Mouse (Mus musculus) small intestine, adult 2 months (tissue): ENCODE measurements around the gene Rps6ka5. TPM values are rescaled to one million over a fixed set of nuclear protein-coding genes. Genes with fewer than 3 reads are reported as not detected.

Experiments
- H3K27ac ChIP-seq: fragments of 200-500 bp; 2 replicates; pipeline ENCODE4 v1.5.1; 2012; ENCODE audit warnings: low read depth, low read length, control low read depth, inconsistent platforms; ENCODE audit not compliant: insufficient read depth
- H3K27me3 ChIP-seq: fragments of 200-500 bp; 2 replicates; pipeline ENCODE4 v1.6.1; 2012; ENCODE audit warnings: mild to moderate bottlenecking, moderate library complexity, low read length, inconsistent platforms; ENCODE audit not compliant: control insufficient read depth, insufficient read depth
- H3K36me3 ChIP-seq: fragments of 200-500 bp; 2 replicates; pipeline ENCODE4 v1.6.1; 2012; ENCODE audit warnings: mild to moderate bottlenecking, low read length, control low read depth, inconsistent platforms; ENCODE audit not compliant: control insufficient read depth, insufficient read depth
- H3K4me1 ChIP-seq: fragments of 200-500 bp; 2 replicates; pipeline ENCODE4 v1.6.1; 2012; ENCODE audit warnings: low read length, inconsistent platforms, mixed read lengths; ENCODE audit not compliant: control insufficient read depth, insufficient read depth, insufficient read length
- H3K4me3 ChIP-seq: fragments of 200-500 bp; 2 replicates; pipeline ENCODE4 v1.5.1; 2012; ENCODE audit warnings: low read depth, mild to moderate bottlenecking, control low read depth, inconsistent platforms, low read length, moderate library complexity
- CTCF ChIP-seq: fragments of 200-500 bp; IDR thresholded peaks from 2 replicates; pipeline ENCODE4 v1.5.1; 2012; ENCODE audit warnings: low read depth, mild to moderate bottlenecking, control low read depth, inconsistent platforms, low read length, moderate library complexity, mixed read lengths; ENCODE audit not compliant: insufficient replicate concordance, insufficient read length; ENCODE audit errors: extremely low read depth
- POLR2A ChIP-seq: fragments of 200-500 bp; IDR thresholded peaks from 2 replicates; pipeline ENCODE4 v1.6.1; 2012; ENCODE audit warnings: low read depth, mild to moderate bottlenecking, control low read depth, inconsistent platforms, low read length, moderate library complexity
- WGBS: fragments of 180-500 bp; shearing (Covaris S2); methylation state at CpG from one replicate; pipeline ENCODE4 v1.1.7; 2018; 5-methylcytosine and 5-hydroxymethylcytosine counted together
- polyA plus RNA-seq: library from polyadenylated mRNA; depleted of rRNA; stranded (reverse); fragments of >200 nt; gene quantifications from 2 replicates; pipeline ENCODE4 v1.2.3, GENCODE M21; 2012

Rps6ka5 gene
- polyA plus RNA-seq, 1 experiment: 0.62 TPM

DNA sequence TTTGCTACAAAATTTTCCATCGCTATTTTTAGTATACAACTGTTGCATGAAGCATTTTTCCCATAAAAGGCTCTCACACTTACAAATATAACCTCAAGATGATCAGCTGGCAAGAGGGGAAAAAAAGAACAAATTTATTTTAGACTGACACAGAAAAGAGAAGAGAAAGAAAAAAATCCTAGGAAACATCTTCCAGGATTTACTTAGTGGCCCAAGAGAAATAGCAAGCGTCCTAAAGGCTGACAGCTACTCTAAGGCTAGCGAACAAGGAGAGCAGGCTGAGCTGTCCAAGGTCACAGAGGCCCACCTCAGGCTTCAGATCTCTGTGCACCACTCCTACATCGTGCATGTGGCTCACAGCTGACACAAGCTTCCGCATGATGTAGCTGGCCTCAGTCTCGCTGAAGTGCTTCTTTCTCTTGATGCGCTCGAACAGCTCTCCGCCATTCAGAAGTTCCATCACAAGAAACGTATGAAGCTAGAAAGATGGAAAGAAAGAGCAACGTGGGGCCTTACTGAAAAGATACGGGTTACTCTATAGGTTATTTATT, 156.2 kb downstream of the Rps6ka5 start:
- H3K27me3 ChIP-seq: no peaks in the 10 kb centered on the region
- H3K4me1 ChIP-seq: no peaks in the 10 kb centered on the region
- H3K27ac ChIP-seq: no peak overlapping the region
- TF ChIP-seq POLR2A (no peak), CTCF (no peak)
- no peak overlapping the region for H3K4me3 ChIP-seq
- WGBS: 88% methylated on average over 12 of the region's 12 CpGs
- H3K36me3 ChIP-seq: peaks cover 7% of the 10 kb centered on the region

DNA sequence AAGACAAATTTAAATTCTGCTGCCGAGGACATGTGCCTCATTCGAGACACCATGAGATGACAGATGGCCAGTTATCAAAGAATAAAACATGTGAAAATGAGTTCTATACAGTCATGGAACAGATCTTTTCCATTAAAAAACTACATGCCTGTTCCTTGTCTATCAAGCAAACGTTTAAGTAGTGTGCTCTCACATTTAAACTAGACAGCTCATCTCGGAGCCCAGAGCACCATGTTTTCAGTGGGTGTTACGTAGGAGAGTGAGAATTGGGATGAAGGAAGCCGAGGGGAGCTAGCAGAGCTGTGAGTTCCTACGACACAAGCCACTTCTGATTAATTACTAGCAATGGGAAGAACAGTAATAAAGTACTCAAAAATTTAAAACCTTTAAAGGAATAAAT, 158.0 kb downstream of the Rps6ka5 start:
- H3K36me3 ChIP-seq: peaks cover 4% of the 10 kb centered on the region; the same call in 1 of the 2 replicates
- WGBS: 88% methylated on average over 7 of the region's 7 CpGs
- no peak overlapping the region for H3K4me3 ChIP-seq
- no peaks in the 10 kb centered on the region for H3K27me3 ChIP-seq
- H3K27ac ChIP-seq: no peak overlapping the region
- TF ChIP-seq POLR2A: no peak
- no peak for TF ChIP-seq CTCF
- H3K4me1 ChIP-seq: no peaks in the 10 kb centered on the region

DNA sequence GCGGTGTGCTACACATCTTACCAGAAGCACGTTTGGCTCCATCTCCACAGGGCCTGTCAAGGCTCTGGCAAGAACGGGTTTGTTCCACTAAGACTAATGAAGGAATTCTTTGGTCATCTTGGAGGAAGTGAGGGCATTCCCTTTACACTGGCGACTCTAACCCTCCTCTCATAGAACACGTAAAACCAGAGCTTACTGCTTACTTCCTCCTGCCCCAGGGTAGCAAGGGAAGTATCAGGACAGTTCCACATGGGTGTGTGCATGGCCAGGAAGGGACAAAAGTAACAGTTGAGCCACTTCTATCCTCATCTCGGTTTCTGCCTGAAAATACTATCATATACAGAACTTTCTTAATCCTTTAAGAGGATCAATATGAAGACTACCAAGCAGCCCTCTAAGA, 158.7 kb downstream of the Rps6ka5 start:
- H3K27me3 ChIP-seq: no peaks in the 10 kb centered on the region
- H3K4me3 ChIP-seq: no peak overlapping the region
- peaks cover 4% of the 10 kb centered on the region; the same call in 1 of the 2 replicates for H3K36me3 ChIP-seq
- H3K4me1 ChIP-seq: no peaks in the 10 kb centered on the region
- TF ChIP-seq POLR2A (no peak), CTCF (no peak)
- H3K27ac ChIP-seq: no peak overlapping the region
- WGBS: 84% methylated on average over 6 of the region's 6 CpGs

DNA sequence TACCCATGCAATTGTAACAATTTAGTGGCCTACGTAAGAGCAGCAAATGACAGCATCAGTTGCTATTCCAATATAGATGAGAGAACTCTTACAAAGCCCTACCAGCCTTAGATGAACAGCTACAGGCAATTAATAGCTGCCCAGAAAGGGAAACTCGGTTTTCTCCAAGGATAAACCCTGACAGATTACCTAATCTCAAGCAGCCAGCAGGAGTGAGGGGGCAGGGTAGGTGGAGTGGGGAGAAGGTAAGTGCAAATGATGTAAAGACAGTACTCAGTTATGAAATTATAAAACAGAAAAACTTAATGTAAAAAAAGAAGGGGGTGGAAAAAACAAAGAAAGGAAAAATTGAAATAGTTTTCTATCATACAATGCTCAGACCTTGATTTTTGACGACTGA, 159.2 kb downstream of the Rps6ka5 start:
- WGBS: 78% methylated on average over 3 of the region's 3 CpGs
- Histone ChIP-seq H3K4me1 (no peaks in the 10 kb centered on the region), H3K27ac (no peak overlapping the region), H3K36me3 (peaks cover 4% of the 10 kb centered on the region; the same call in 1 of the 2 replicates), H3K27me3 (no peaks in the 10 kb centered on the region), H3K4me3 (no peak overlapping the region)
- TF ChIP-seq POLR2A (no peak), CTCF (no peak)

DNA sequence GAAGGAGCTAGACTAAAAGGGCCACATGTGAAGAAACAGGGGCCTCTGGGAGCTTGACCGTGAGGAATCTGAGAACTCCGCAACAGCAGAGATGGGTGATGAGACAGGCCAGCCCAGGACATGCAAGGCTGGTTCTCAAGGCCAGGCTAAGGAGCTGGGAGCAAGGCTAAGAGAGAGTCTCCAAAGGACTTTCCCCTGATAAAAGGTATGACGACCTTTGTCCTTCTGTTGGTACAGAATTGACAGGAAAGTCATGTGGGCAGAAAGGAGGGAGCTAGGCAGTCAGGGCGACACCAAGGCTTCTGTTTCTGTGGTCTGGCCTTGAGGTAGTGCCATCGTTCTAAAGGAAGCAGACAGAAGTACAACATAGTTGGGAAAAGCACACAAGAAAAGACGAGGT, 173.1 kb downstream of the Rps6ka5 start:
- no peak overlapping the region for H3K4me3 ChIP-seq
- TF ChIP-seq POLR2A (no peak), CTCF (no peak)
- H3K4me1 ChIP-seq: peaks cover 5% of the 10 kb centered on the region; the same call in 1 of the 2 replicates
- H3K36me3 ChIP-seq: peaks cover 7% of the 10 kb centered on the region
- H3K27ac ChIP-seq: no peak overlapping the region
- 64% methylated on average over 6 of the region's 6 CpGs for WGBS
- no peaks in the 10 kb centered on the region for H3K27me3 ChIP-seq

DNA sequence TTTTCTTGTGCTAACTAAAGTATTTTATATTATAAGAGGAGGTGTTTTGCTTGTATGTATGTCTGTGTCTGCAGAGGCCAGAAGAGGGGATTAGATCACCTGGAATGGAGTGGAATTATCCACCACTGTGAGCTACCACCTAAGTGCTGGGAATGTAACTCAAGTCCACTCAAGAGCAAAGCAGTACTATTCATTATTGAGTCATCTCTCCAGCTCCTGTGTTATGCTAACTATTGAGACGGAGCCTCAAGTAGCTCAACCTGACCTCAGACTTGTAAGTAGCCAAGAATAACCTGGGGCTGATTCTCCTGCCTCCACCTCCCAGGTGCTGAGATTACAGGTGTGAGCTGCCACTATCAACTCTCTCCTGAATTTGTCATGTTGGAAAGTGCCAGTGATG, 174.8 kb downstream of the Rps6ka5 start:
- Histone ChIP-seq H3K27me3 (no peaks in the 10 kb centered on the region), H3K4me1 (peaks cover 5% of the 10 kb centered on the region; the same call in 1 of the 2 replicates), H3K4me3 (no peak overlapping the region), H3K27ac (no peak overlapping the region), H3K36me3 (0 out of 2 replicates have a peak, but pooled peaks cover 4% of the 10 kb centered on the region)
- TF ChIP-seq POLR2A (no peak), CTCF (no peak)
- WGBS: 97% methylated on average over 1 of the region's 1 CpGs

DNA sequence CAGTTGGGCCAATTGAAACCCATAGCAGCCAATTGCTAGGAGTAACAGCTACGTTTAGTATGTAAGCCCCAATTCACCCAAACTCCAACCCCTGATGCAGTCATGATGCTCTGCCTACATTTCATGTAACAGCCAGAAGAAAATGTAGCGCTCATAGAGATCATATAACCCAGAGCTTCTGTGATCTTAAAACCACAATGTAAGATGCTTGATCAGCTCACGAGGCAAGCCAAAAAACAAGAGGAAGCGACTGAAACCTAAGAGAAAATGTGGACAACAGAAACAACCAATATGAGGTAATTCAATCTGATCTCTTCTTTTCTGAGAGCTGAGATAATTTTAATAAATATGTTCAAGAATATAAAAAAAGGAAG, 182.6 kb downstream of the Rps6ka5 start:
- H3K4me1 ChIP-seq: no peaks in the 10 kb centered on the region
- no peaks in the 10 kb centered on the region for H3K27me3 ChIP-seq
- H3K27ac ChIP-seq: no peak overlapping the region
- H3K4me3 ChIP-seq: no peak overlapping the region
- TF ChIP-seq POLR2A (no peak), CTCF (no peak)
- WGBS: 96% methylated on average over 4 of the region's 4 CpGs
- no peaks in the 10 kb centered on the region for H3K36me3 ChIP-seq
